Mouse (Mus musculus): ENCODE data around the gene Ttc39b.
"Not testable (repeated sequence)": the region's sequence is repeated elsewhere in the genome, so short reads cannot be mapped to it uniquely, and the experiment has no call there.

Ttc39b gene

DNA sequence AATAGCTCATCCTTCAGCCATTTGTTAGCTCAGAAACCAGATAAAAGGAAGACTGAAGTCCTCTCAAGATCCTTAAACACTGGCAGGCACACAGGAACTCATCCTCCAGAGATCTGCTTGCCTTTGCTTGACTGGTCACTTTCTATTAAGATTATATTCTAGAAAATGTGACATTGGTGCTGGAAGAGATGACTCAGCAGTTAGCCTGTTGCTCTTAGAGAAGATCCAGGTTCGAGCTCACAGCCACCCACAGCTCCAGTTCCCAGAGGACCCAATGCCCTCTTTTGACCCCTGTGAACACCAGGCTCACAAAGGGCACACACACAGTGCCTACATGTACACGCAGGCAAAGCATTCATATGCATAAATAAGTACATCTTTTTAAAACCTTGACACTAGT, 49.8 kb downstream of the Ttc39b start:
- DNase-seq (ENCODE audit: low spot score in 2 of 2), result no peak

DNA sequence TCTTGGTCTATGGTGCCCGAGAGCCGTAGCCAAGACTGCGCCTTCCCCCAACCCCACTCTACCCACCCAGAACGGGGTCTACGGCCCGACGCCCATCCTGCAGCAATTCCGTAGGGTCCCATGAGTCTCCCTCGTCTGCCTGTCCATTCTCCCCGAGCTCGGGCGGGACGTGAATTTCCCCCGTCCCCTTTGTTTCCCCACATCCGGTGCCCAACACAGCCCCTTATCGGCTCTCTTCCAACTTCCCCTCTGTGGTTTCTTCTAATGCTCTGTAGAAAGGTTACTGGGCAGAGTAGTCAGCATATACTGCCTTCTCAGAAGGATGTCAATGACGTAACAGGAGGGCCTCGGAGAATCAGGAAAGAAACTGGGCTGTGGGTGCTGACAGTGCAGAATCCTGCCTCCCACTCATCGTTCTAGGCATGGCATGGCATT, 50.4 kb downstream of the Ttc39b start:
- DNase-seq (ENCODE audit: low spot score in 2 of 2), result no peak

DNA sequence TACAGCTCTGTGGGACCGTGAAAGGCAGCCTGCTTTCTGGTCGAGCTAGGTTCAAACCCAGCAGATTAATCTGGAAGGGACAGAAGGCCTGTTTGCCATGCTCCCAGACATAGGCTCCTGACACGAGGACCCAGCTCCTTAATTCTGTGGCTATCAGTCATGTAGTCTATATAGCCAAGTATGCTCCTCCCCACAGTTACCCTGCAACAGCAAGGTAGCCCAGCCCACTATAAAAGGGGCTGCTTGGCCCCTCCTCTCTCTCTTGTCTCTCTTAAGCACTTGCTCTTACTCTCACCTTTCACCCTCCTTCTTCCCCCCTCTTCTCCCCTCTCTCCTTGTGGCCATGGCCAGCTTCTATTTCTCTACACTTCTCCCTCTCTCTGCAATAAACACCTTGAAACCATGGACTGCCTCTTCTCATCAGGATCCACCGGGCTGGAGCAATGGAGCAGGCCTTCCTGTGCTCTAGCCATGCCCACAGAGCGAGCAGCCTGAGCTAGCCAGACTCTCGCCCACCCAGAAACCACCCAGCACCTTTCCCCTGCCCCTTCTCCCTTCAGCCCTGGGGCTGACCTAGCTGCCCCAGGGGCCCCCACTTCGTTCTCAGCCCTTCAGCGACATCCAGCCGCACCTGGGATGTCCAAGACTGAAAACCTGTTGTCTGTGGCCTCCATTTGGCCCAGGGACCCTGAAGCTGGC, 51.0 kb downstream of the Ttc39b start:
- DNase-seq (ENCODE audit: low spot score in 2 of 2), result no peak

DNA sequence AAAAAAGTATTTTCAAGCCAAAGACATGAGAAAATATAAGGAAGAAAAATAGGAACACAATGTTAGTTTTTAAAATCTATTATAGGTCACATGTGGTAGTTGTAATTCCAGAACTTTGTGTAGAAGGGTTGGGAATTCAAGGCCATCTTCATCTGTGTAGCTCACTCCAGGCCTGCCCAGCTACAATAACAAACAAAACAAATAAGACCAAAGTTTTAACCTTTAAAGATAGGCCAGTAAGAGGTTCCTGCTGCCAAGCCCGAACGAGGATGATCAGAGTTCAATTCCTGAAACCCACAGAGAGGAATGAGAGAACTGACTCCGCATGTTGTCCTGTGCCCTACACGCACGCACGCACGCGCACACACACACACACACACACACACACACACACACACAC, 53.6 kb downstream of the Ttc39b start:
- DNase-seq (ENCODE audit: low spot score in 2 of 2), result no peak

DNA sequence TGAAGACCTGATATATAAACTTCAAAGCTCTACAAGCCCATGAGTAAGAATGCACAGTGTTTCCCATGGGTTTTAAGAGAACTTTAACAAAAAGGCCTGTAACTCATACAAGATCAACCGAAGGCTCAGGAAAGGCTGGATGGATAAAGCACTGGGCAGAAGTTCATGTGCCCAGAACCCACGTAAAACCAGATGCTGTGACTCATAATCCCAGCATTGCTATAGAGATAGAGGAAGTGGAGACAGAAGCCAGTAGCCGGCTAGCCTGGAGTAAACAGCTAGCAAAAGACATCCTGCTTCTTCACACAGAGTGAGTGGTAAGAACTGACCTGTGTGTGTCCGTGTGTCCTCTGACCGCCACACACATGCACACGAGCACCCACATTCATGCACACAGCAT, 54.4 kb downstream of the Ttc39b start:
- no peak for DNase-seq (ENCODE audit: low spot score in 2 of 2)

DNA sequence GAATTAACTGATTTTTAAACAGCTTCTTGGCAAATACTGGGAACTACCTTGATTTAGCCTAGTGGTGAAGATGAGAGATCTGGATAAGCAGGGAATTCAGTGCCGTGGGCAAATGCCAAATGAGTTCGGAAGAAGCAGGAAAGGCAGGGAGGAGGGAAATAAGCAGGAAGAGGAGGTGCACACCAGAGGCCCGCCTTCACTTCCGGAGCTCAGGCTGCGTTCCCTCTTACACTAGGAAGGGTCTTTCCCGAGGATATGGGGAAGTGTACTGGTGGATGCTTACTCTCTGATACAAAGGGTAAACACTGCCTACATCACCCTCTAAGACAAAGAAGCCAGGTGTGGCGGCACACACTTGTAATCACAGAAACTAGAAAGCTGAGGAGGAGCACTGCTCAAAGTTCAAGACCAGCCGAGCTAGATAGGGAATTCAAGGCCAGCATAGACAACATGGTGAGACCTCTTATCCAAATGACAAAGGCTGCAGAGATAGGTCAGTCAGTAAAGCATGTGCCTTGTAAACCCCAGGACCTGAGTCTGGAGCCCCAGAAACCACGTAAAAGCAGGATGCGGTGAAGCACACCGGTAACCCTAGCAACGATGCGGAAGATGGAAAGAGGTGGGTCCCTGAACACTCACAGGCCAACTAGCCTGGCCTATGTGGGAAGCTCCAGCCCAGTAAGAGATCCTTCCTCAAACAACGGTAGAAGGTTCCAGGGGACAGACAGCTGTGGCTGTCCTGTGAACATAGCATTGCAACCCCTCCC, 57.9 kb downstream of the Ttc39b start:
- DNase-seq (ENCODE audit: low spot score in 2 of 2), result no peak

DNA sequence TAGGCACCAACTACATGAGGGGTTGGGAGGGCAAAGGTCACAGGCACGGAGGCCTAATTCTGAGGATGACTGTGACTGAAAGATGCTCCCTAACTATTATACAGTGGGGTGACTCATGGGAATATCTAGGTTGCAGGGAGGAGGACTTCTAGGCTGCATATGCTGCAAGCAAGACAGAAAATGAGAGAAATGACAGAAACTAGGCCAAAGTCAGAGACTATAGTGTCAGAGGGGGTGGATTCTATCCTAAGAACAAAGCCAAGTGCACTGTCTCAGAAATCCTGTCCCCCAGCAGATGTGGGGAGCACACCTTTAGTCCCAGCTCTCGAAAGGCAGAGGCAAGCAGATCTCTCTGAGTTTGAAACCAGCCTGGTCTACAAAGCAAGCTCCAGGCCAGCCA, 59.2 kb downstream of the Ttc39b start:
- no peak for DNase-seq (ENCODE audit: low spot score in 2 of 2)

DNA sequence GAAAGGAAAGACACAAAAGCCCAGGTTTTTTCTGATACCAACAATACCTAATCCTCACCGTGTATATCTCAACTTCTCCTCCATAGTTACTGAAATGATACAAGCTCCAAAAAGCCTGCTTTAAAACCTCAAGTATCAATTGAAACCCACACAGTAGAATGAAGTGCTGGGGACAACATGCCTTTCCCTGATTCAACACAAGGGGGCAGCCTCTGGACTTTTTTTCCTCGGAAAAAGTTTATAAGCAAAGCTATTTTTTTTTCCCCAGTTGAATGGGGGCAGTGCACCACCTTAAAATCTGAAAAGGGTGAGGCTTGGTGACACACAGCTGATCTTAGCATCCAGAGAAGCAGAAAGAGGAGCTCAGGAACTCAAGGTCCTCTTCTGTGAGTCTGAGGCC, 62.1 kb downstream of the Ttc39b start:
- no peak for DNase-seq (ENCODE audit: low spot score in 2 of 2)

DNA sequence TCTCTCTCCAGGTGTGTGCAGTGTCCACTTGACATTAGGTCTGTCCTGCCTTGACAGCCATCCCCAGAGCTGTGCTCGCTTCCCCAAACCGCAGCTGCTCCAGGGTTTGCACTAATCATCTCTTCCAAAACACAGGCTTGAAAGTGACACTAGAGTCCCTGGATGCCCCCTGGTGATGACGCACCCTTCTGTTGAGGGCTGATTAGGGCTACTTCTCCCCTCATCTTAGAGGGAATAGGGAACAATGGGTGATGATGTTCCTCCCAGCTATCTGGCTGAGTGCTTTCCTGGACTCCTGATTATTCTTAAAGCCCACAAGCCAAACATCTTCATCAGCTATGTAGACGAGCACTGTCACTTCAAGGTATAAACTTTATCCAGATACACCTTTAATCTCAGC, 64.4 kb downstream of the Ttc39b start:
- no peak for DNase-seq (ENCODE audit: low spot score in 2 of 2)

DNA sequence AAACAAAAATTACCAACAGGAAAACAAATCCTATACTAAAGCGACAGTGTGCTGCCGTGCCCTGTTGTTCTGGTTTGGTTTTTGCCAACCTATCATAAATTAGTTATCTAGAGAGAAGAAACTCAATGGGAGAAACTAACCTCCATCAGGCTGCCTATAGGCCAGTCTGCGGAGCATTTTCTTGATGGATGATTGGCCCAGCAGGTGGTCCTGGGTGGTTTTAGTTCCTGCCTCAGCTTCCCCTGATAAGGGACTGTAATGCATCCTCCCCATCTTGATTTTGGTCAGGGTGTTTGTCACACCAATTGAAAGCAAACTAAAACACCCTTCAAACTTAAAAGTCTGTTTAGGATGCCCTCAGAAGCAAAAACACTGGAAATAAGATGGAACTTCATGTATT, 65.8 kb downstream of the Ttc39b start:
- DNase-seq (ENCODE audit: low spot score in 2 of 2), result no peak

DNA sequence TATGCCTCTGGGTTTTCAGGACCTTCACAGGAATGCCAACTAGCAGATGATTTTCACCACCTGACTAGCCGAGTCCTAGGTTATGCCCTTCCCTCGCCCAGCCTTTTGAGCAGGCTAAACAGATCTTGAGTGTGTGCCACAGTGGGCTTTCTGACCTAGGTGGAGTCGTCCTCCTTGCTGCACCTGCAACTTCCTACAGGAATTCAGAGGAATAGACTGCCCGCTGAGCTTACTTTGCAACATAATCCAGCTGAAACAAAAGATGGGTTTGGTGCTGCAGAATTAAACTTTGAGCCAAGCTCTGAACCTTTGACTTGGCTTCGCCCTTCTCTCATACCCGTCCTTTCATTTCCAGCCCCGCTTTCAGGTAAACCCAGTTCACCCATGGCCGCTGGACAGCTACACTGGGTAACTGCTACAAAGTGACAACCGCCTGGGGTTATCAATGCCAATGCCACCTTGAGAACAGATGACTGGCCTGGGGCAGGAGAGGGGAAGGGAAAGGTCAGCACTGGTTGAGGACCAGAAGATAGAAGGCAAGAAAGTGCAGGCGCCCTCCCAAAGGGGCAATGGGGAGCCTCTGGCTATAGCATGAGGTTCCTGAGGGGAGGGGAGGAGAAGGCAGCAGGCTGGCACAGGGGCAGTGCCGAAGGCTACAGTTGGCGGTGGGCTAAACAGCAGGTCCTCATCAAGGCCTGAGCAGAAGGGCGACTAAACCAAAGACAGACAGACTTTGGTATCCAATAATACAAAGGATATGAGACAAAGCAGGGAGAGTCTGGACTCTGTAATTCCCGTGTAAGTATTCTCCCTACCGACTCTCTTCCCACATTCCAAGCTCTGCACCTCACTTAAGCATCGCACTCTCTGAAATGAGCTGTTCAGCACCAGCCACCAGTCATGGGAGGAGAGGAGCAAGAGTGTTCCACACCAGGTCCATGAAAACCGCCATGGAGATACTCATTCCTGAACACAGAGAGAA, 66.5 kb downstream of the Ttc39b start:
- DNase-seq (ENCODE audit: low spot score in 2 of 2), result no peak

DNA sequence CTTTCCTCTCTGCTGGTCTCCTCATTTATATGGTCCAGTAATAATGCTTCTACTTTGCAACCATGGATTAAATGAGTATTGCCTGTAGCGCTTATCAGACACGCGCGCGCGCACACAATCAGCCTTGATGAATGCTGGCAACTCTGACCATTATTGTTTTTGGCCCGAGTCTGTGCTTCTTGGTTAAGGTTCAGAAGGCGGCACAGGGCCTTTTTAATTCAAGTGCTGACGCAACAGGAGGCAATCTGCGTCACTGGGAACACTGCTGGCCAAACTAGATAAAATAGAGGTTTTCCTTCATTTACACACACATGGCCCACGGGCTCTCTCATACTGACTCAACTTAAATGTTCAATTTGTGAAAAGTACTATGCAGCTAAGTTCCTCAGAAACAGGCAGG, 67.3 kb downstream of the Ttc39b start:
- DNase-seq (ENCODE audit: low spot score in 2 of 2), result no peak

DNA sequence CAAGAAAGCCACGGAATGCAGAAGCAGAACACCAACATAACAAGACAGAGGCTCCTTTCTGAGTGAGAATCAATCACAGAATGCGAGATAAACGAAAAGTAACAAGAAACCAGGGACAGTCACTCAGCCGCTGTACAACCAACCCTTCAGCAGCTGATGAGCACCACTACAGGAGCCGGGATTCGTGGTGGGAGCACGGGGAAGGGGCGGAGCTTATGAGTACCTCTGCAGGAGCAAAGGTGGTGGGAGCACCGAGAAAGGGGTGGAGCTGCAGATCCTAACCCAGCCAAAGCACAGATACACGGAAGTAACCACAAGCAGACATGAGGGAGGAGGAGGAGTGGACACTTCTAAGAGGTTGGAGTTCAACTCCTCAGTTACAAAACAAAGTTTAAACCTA, 69.1 kb downstream of the Ttc39b start:
- DNase-seq (ENCODE audit: low spot score in 2 of 2), result no peak

DNA sequence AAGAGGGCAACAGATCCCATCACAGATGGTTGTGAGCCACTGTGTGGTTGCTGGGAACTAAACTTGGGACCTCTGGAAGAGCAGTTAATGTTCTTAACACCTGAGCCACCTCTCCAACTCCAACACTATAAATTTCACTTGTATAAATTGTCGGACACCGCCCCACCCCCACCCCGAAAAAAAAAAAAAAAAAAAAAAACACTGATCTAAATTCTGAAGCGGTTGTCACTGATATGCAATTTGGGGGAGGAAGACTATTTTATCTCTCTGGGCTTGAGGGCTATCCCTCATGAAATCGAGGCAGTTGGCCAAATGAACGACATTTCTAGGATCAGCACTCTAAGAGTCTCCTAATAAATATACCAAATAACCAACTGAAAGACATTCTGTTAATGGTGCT, 70.4 kb downstream of the Ttc39b start:
- DNase-seq (ENCODE audit: low spot score in 2 of 2), result no peak

DNA sequence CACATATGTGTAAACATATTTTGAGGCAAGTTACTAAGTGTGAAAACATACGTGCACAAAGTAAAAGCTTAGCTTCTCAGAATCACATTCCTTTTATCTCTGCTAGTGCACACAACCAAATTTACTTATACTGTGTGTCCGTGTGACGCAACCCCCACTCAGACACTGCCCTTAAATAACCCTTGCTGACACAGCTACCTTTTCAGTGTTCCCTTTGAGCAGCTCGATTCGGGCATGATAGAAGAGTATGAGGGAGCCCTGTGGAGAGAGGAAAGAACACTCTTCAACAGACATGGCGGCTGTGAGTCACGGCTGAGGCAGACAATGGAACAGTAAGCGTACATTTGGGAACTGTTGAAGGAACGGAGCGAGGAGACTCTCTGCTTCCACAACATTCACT, 80.3 kb downstream of the Ttc39b start:
- no peak for DNase-seq (ENCODE audit: low spot score in 2 of 2)

DNA sequence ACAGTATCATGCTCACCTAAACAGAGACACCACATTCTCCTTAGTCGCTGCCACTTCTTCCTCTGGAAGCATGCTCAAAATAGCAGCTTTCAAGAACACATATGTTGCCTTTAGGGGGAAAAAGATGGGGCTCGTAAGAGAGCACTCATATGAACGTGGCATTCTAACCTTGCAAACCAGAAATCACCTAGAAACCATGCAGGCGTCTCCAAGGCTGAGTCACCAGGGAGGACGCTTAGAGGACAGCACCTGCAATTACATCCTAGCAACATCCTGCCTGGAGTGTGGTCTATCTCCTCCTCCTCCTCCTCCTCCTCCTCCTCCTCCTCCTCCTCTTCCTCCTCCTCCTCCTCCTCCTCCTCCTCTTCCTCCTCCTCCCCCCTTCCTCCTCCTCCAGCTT, 82.4 kb downstream of the Ttc39b start:
- no peak for DNase-seq (ENCODE audit: low spot score in 2 of 2)

DNA sequence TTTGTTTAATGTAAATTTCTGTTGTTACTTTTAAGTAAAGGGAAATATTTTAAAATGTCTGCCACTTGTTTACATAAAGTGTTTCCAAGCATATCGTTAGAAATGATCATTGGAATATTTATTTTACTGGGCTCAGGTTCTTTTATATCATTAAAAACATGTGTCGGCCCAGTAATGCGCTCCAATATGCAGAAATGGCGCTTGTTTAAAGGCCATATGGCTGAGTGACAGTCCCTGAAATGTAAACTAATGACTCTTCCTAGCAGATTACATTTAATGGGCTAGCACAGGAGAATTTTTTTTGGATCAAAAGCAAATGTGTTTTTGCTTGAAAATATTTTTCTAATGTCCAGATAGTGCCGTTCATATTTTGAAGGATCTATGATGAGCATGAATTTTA, 86.4 kb downstream of the Ttc39b start:
- no peak for DNase-seq (ENCODE audit: low spot score in 2 of 2)

DNA sequence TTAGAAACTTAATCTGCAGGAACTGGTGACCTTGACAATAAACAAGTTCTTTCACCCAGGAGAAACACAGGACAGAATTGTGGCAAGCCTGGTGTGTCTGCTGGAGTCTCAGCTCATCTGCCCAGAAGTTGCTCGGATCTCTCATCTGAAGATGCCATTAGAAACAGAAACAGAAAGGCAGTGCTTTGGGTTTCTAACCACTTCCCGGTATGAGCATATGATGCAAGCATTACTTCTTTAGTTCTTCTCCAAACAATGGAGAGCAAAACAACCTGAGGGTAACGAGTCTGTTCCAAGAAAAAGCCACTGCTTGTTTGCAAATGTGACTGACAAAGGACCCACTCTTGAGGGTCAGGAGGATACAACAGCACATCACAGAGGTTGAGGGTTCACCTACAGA, 88.8 kb downstream of the Ttc39b start:
- not testable (repeated sequence) for DNase-seq (ENCODE audit: low spot score in 2 of 2)

DNA sequence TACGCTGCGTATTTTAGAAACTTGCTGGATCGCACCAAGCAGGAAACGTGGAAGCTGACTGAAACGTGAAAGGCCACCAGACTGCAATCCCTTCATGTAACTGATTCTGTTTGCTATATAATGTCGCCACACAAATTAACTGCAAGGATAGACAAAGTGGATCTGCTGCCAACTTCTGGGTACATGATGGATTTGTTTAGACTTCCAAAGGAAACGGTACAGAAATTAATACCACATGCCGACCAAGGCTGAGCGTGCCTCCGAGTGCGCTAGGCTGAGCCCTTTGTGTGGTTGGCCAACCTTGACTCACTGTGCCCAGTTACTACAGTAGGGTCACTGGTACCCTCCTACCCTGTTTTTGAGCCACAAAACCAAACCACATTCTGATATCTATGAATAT, 89.3 kb downstream of the Ttc39b start:
- no peak for DNase-seq (ENCODE audit: low spot score in 2 of 2)

DNA sequence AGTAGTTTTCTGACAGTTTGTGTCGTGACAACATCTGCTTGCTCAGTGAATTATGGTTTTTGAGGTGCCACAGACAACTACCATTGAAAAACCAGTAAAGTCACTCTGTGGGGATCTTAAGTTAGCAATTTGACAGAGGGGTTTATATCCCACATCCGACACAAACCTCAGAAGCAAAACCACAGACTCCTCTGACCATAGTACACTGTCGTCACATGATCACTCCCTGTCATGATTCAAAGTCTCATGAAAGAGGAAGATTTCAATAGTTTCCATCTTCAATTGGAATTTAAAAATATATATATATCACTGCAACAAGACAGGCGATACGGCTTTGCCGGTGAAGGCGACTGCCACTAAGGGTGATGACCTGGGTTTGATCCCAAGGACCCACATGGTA, 89.9 kb downstream of the Ttc39b start:
- DNase-seq (ENCODE audit: low spot score in 2 of 2), result no peak

DNA sequence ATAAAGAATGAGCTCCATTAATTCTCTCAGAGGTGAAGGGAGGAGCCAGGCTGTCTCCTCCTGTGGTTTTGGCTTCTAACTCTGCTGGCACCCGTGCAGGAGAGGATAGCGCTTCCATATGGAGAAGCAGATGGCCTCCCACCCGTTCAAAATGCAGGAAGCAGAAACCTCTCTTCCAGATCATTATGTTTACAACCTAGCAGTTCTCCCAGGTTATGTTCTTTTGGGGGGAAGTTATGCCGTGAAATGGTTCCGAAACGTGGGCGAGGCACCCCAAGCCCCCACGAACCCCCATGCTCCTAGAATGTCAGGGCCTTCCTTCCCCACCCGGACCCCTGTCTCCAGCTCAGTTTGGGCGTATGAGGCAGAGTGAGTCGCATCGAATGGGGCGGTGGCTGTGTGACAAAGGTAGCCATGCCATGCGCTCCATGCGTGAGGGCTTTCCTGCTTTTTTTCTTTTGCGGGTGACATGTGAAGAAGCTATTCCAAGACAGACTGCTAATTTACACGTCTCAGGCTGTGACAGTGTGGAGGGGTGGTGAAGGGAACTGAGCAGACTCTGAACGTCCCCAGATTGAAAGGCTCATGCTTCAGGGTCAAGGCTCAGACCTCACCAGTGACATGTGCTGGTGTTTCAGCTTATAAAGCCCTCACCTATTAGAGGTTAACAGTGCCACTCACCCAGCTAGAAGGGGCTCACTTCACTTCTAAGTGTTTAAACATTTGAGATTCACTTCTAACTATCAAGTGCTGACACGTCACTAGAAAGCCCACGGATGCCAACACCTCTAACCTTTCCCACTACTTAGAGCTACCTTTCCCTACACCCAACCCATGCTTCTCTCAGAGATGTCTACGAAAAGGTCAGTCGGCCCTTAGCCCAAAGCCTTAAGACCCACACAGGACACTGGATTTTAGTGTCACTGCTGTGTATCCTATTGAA, 90.6 kb downstream of the Ttc39b start:
- peak; percentile 45 to 46 for DNase-seq (ENCODE audit: low spot score in 2 of 2)

Measured in frontal cortex, postnatal 10 days (tissue).